Mouse (Mus musculus): ENCODE data around the gene Fdxr.

Fdxr gene

GRCm38 (mm10) chr11:115276780-115277603 lies at the start of gene Fdxr:
Fdxr (minus strand) TSS chr11:115277050.
- peak; percentile 99 to 100 for DNase-seq (ENCODE audit: low spot score in 2 of 2)

GRCm38 (mm10) chr11:115323354-115323753 lies 46.5 kb upstream of the Fdxr start:
- DNase-seq (ENCODE audit: low spot score in 2 of 2), result no peak

GRCm38 (mm10) chr11:115321906-115322693 lies 45.2 kb upstream of the Fdxr start, which contains the start of gene Ush1g:
Ush1g (minus strand) TSS chr11:115322041.
- no peak for DNase-seq (ENCODE audit: low spot score in 2 of 2)

- DNase-seq (ENCODE audit: low spot score in 2 of 2), result no peak
Measured at GRCm38 (mm10) chr11:115319704-115320383, 43.0 kb upstream of the Fdxr start.

GRCm38 (mm10) chr11:115318245-115319027 lies 41.6 kb upstream of the Fdxr start:
- DNase-seq (ENCODE audit: low spot score in 2 of 2), result no peak

GRCm38 (mm10) chr11:115317204-115317603 lies 40.4 kb upstream of the Fdxr start:
- DNase-seq (ENCODE audit: low spot score in 2 of 2), result no peak

GRCm38 (mm10) chr11:115314249-115314648 lies 37.4 kb upstream of the Fdxr start:
- DNase-seq (ENCODE audit: low spot score in 2 of 2), result no peak

- DNase-seq (ENCODE audit: low spot score in 2 of 2), result no peak
Measured at GRCm38 (mm10) chr11:115308781-115309180, 31.9 kb upstream of the Fdxr start.

- DNase-seq (ENCODE audit: low spot score in 2 of 2), result no peak
Measured at GRCm38 (mm10) chr11:115306863-115307262, 30.0 kb upstream of the Fdxr start, which contains the start of gene Otop2. Otop2 (plus strand) TSS chr11:115307163.

GRCm38 (mm10) chr11:115303167-115303566 lies 26.3 kb upstream of the Fdxr start:
- DNase-seq (ENCODE audit: low spot score in 2 of 2), result no peak

GRCm38 (mm10) chr11:115301351-115301750 lies 24.5 kb upstream of the Fdxr start:
- no peak for DNase-seq (ENCODE audit: low spot score in 2 of 2)

- DNase-seq (ENCODE audit: low spot score in 2 of 2), result no peak
Measured at GRCm38 (mm10) chr11:115300745-115301144, 23.9 kb upstream of the Fdxr start.

- DNase-seq (ENCODE audit: low spot score in 2 of 2), result no peak
Measured at GRCm38 (mm10) chr11:115298160-115298559, 21.3 kb upstream of the Fdxr start.

- DNase-seq (ENCODE audit: low spot score in 2 of 2), result peak; percentile 52 to 53
Measured at GRCm38 (mm10) chr11:115297214-115297826, 20.5 kb upstream of the Fdxr start, which contains the start of gene Fads6. Fads6 (minus strand) TSS chr11:115297663.

GRCm38 (mm10) chr11:115296471-115297210 lies 19.8 kb upstream of the Fdxr start:
- no peak for DNase-seq (ENCODE audit: low spot score in 2 of 2)

- no peak for DNase-seq (ENCODE audit: low spot score in 2 of 2)
Measured at GRCm38 (mm10) chr11:115295939-115296338, 19.1 kb upstream of the Fdxr start.

- no peak for DNase-seq (ENCODE audit: low spot score in 2 of 2)
Measured at GRCm38 (mm10) chr11:115292631-115293375, 16.0 kb upstream of the Fdxr start.

- DNase-seq (ENCODE audit: low spot score in 2 of 2), result no peak
Measured at GRCm38 (mm10) chr11:115291503-115291902, 14.7 kb upstream of the Fdxr start.

GRCm38 (mm10) chr11:115290919-115291318 lies 14.1 kb upstream of the Fdxr start:
- peak; percentile 82 to 91 for DNase-seq (ENCODE audit: low spot score in 2 of 2)
